Comparison of ENCODE assay signal across 8 mouse cellular contexts in the genomic region with DNA sequence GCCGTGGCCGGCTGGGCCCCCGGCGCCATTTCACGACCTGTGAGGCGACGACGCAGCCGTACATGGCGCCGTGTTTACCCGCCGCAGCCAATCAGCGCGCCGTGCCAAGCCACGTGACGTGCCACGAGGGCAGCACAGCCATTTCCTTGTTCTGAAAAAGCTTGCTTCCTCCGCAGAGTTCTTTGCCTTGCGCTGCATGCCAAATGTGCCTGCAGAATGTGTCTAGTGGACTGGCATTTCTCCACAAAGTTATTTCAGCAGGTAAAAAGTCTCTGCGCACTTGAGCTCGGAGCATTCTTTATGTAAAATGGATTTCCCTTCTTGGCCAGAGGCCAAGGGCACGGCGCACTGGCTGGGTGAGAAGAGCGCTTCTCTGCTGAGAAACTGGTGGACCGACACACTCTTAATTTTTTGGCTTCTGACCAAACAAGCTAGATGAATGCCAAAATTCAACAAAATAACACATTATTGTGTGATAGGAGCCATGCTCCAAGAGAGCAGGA.
DNase-seq lines count a peak whose midpoint lies in the region; ATAC-seq and TF ChIP-seq lines count a peak whose summit lies in the region.

No protein-coding gene starts in this region.

- H3K36me3 ChIP-seq in hindbrain, embryonic 13.5 days: no peaks in the 10 kb centered on the region
- H3K36me3 ChIP-seq in hindbrain, embryonic 10.5 days: no peaks in the 10 kb centered on the region
- no peaks in the 10 kb centered on the region for H3K36me3 ChIP-seq in stomach, embryonic 16.5 days (ENCODE audit: control insufficient read depth, insufficient read depth, low read length)

- peak; percentile 80; the same call in 1 of the 2 replicates for TF ChIP-seq POLR2A in cortical plate, adult 2 months (IDR thresholded peaks at IDR 0.05; ENCODE audit: extremely low read depth, insufficient read depth, low read length)

- H3K4me2 ChIP-seq in hindbrain, embryonic 13.5 days: peak overlapping the region; percentile 43
- peak overlapping the region; percentile 55 for H3K4me2 ChIP-seq in stomach, embryonic 16.5 days (ENCODE audit: low read depth, low read length)

- peaks cover 50% of the 10 kb centered on the region for H3K4me1 ChIP-seq in hindbrain, embryonic 13.5 days (replicated peaks)
- peaks cover 16% of the 10 kb centered on the region for H3K4me1 ChIP-seq in hindbrain, embryonic 10.5 days (replicated peaks)
- peaks cover 12% of the 10 kb centered on the region for H3K4me1 ChIP-seq in cortical plate, adult 2 months (ENCODE audit: control insufficient read depth, insufficient read depth, low read length)
- peaks cover 23% of the 10 kb centered on the region for H3K4me1 ChIP-seq in stomach, embryonic 16.5 days (ENCODE audit: control insufficient read depth, insufficient read depth, low read length)

- H3K9me3 ChIP-seq in hindbrain, embryonic 13.5 days: no peaks in the 10 kb centered on the region
- no peaks in the 10 kb centered on the region for H3K9me3 ChIP-seq in hindbrain, embryonic 10.5 days
- H3K9me3 ChIP-seq in stomach, embryonic 16.5 days (replicated peaks; ENCODE audit: control insufficient read depth, low read length): no peaks in the 10 kb centered on the region

- peak overlapping the region; percentile 87 for H3K27ac ChIP-seq in hindbrain, embryonic 13.5 days
- H3K27ac ChIP-seq in hindbrain, embryonic 10.5 days: no peak overlapping the region
- H3K27ac ChIP-seq in cortical plate, adult 2 months (ENCODE audit: insufficient read depth, low read length): peak overlapping the region; percentile 98
- peak overlapping the region; percentile 94 for H3K27ac ChIP-seq in stomach, embryonic 16.5 days (ENCODE audit: low read length)

- peak; percentile 85 for ATAC-seq in hindbrain, embryonic 13.5 days (ENCODE audit: low FRiP score)
- 0 out of 2 replicates have a peak, but pooled peaks have one; percentile 47 for ATAC-seq in megakaryocyte-erythroid progenitor cell, adult 5-6 weeks (replicated peaks; ENCODE audit: low FRiP score, low TSS enrichment, poor library complexity, severe bottlenecking)
- peak; percentile 92 for ATAC-seq in stomach, embryonic 16.5 days (ENCODE audit: insufficient read depth, low FRiP score)

- no peak overlapping the region for H3K9ac ChIP-seq in hindbrain, embryonic 13.5 days
- peak overlapping the region; percentile 46 for H3K9ac ChIP-seq in stomach, embryonic 16.5 days (ENCODE audit: low read length)

- no peak for TF ChIP-seq CTCF in cortical plate, adult 2 months (IDR thresholded peaks at IDR 0.05; ENCODE audit: extremely low read depth, insufficient read depth, low read length)

- WGBS in hindbrain, embryonic 13.5 days: 54% methylated on average over 27 of the region's 27 CpGs
- WGBS in hindbrain, embryonic 10.5 days: 93% methylated on average over 27 of the region's 27 CpGs
- WGBS in stomach, embryonic 16.5 days: 27% methylated on average over 27 of the region's 27 CpGs

- intact Hi-C loops in left cerebral cortex, postnatal 14 days (cut with DNase I): no loop called here

- no peak for DNase-seq in hindbrain, embryonic 10.5 days (ENCODE audit: low spot score)
- DNase-seq in gastrocnemius, postnatal 4 days (ENCODE audit: low spot score in 2 of 2): peak; percentile 94 to 97
- peak; percentile 98 for DNase-seq in kidney, adult 18-20 months
- peak; percentile 98 for DNase-seq in left cerebral cortex, postnatal 14 days (ENCODE audit: low spot score in 2 of 2)

- H3K4me3 ChIP-seq in hindbrain, embryonic 13.5 days: peak overlapping the region; percentile 28
- no peak overlapping the region for H3K4me3 ChIP-seq in hindbrain, embryonic 10.5 days
- H3K4me3 ChIP-seq in cortical plate, adult 2 months (ENCODE audit: insufficient read depth, low read length): peak overlapping the region; percentile 36
- H3K4me3 ChIP-seq in stomach, embryonic 16.5 days (replicated peaks; ENCODE audit: low read length): peak overlapping the region; percentile 31

- no peaks in the 10 kb centered on the region for H3K27me3 ChIP-seq in hindbrain, embryonic 13.5 days
- no peaks in the 10 kb centered on the region for H3K27me3 ChIP-seq in hindbrain, embryonic 10.5 days (ENCODE audit: insufficient read depth, poor library complexity, severe bottlenecking)
- no peaks in the 10 kb centered on the region for H3K27me3 ChIP-seq in stomach, embryonic 16.5 days (ENCODE audit: control insufficient read depth, insufficient read depth, low read length)
